ENCODE assay signal across 25 mouse cellular contexts in the genomic region with DNA sequence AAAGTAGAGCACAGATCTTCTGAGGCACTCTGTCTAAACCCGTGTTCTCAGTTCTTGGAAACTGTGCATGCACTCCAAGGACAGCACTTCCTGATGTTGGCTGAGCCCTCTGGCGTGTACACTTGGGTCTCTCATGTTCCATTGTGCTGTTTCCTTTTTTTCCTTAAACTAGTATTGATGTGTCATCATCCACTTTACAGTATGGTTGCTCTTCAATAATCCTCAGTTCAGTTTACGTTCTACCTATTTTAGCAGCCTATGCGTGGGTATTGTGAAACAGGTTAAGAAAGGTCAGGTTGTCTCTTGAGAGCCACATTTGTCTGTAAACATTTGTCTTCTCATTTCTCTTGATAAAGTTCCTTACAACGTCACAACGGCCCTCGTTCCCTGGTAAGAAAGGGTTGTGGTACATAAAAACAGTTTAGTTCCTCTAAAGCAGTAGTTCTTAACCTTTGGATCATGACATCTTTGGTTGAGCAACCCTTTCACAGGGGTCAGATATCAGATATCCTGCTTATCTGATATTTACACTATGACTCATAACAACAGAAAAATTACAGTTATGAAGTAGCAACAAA. TPM values are rescaled to one million over a fixed set of nuclear protein-coding genes. Genes with fewer than 3 reads are reported as not detected.
DNase-seq lines count a peak whose midpoint lies in the region; ATAC-seq lines count a peak whose summit lies in the region.
"Had no signal": no experiment of that assay in that cellular context is flagged by ENCODE, and none has a peak within 500 bp of the region (broad histone marks: within the 10 kb centered on the region; RNA-seq: fewer than 3 reads in every experiment).

No protein-coding gene starts in this region.

- H3K4me1 ChIP-seq in liver, embryonic 16.5 days (ENCODE audit: control insufficient read depth, low read depth, low read length), result peaks cover 48% of the 10 kb centered on the region
- H3K4me1 ChIP-seq in forebrain, embryonic 11.5 days (replicated peaks; ENCODE audit: control insufficient read depth, insufficient read depth, low read length), result no peaks in the 10 kb centered on the region
- H3K4me1 ChIP-seq: embryonic facial prominence, embryonic 15.5 days; hindbrain, embryonic 15.5 days; limb, embryonic 15.5 days had no signal

- no peak overlapping the region for H3K9ac ChIP-seq in liver, embryonic 16.5 days (ENCODE audit: low read depth, low read length)
- H3K9ac ChIP-seq in forebrain, embryonic 11.5 days (ENCODE audit: low read length), result no peak overlapping the region
- H3K9ac ChIP-seq: embryonic facial prominence, embryonic 15.5 days; forebrain, postnatal 0 days; heart, embryonic 15.5 days; hindbrain, embryonic 15.5 days; limb, embryonic 15.5 days had no signal

- H3K4me3 ChIP-seq in liver, embryonic 16.5 days (ENCODE audit: low read depth, low read length), result no peak overlapping the region
- no peak overlapping the region for H3K4me3 ChIP-seq in forebrain, embryonic 11.5 days (ENCODE audit: low read depth, low read length)
- H3K4me3 ChIP-seq: embryonic facial prominence, embryonic 15.5 days; gastrocnemius, adult 2 months; heart, adult 2 months; heart, embryonic 15.5 days; hindbrain, embryonic 15.5 days; limb, embryonic 15.5 days; megakaryocyte, embryonic 14.5 days had no signal

- 66% methylated on average over 7 of the region's 7 CpGs for WGBS in liver, embryonic 16.5 days (ENCODE audit: insufficient replicate concordance)
- whole genome bisulfite sequencing in forebrain, embryonic 11.5 days, result 90% methylated on average over 7 of the region's 7 CpGs

- no peaks in the 10 kb centered on the region for H3K27me3 ChIP-seq in liver, embryonic 16.5 days (ENCODE audit: control insufficient read depth, insufficient read depth, low read depth, low read length)
- H3K27me3 ChIP-seq in forebrain, embryonic 11.5 days (ENCODE audit: control insufficient read depth, insufficient read depth, low read length), result no peaks in the 10 kb centered on the region
- H3K27me3 ChIP-seq: embryonic facial prominence, embryonic 15.5 days; heart, embryonic 15.5 days; hindbrain, embryonic 15.5 days; limb, embryonic 15.5 days; megakaryocyte, embryonic 14.5 days had no signal

- DNase-seq in frontal cortex, postnatal 10 days (ENCODE audit: low spot score in 2 of 2), result no peak
- peak; percentile 14 for DNase-seq in lung, postnatal 36 days
- DNase-seq in lung, postnatal 4 days, result no peak
- no peak for DNase-seq in cerebellum, postnatal 14 days
- no peak for DNase-seq in forebrain, embryonic 11.5 days (ENCODE audit: low spot score)
- DNase-seq: adrenal gland, postnatal 10 days; cerebellum, adult 9-11 months; embryo, embryonic 11 days; forebrain, postnatal 0 days; gastrocnemius, adult 2 months; heart, adult 2 months; heart, postnatal 4 days; kidney, adult 18-20 months; kidney, postnatal 14 days had no signal

- no peak overlapping the region for H3K4me2 ChIP-seq in liver, embryonic 16.5 days (ENCODE audit: low read depth, low read length)
- H3K4me2 ChIP-seq in forebrain, embryonic 11.5 days (ENCODE audit: low read depth, low read length, severe bottlenecking), result no peak overlapping the region
- H3K4me2 ChIP-seq: embryonic facial prominence, embryonic 15.5 days; heart, embryonic 15.5 days; hindbrain, embryonic 15.5 days; limb, embryonic 15.5 days had no signal

- no peaks in the 10 kb centered on the region for H3K9me3 ChIP-seq in liver, embryonic 16.5 days (replicated peaks; ENCODE audit: control insufficient read depth, low read length)
- H3K9me3 ChIP-seq in forebrain, embryonic 11.5 days (ENCODE audit: control insufficient read depth, low read length), result no peaks in the 10 kb centered on the region
- H3K9me3 ChIP-seq: embryonic facial prominence, embryonic 15.5 days; heart, embryonic 15.5 days; hindbrain, embryonic 15.5 days; limb, embryonic 15.5 days; megakaryocyte, embryonic 14.5 days had no signal

- H3K27ac ChIP-seq in liver, embryonic 16.5 days (ENCODE audit: low read length), result peak overlapping the region; percentile 94
- no peak overlapping the region for H3K27ac ChIP-seq in forebrain, embryonic 11.5 days (ENCODE audit: low read depth, low read length)
- H3K27ac ChIP-seq: embryonic facial prominence, embryonic 15.5 days; gastrocnemius, adult 2 months; heart, adult 2 months; heart, embryonic 15.5 days; hindbrain, embryonic 15.5 days; limb, embryonic 15.5 days had no signal

- peak; percentile 35; the same call in 1 of the 2 replicates for ATAC-seq in frontal cortex, adult (ENCODE audit: low TSS enrichment)
- ATAC-seq in liver, embryonic 16.5 days (ENCODE audit: low read depth), result no peak
- peak; percentile 69 for ATAC-seq in neutrophil, adult 5-6 weeks (ENCODE audit: extremely low read depth, insufficient number of reproducible peaks, low FRiP score, poor library complexity, severe bottlenecking)
- ATAC-seq in forebrain, embryonic 11.5 days (replicated peaks; ENCODE audit: low FRiP score), result no peak
- ATAC-seq: activated CD4-positive, CD25-positive, alpha-beta regulatory T cell, adult 4 months; CD4-positive, CD25-positive, alpha-beta regulatory T cell, adult 4 months; forebrain, postnatal 0 days; midbrain, embryonic 16.5 days had no signal

- peaks cover 6% of the 10 kb centered on the region for H3K36me3 ChIP-seq in liver, embryonic 16.5 days (ENCODE audit: control insufficient read depth, insufficient read depth)
- no peaks in the 10 kb centered on the region; the same call in 1 of the 2 replicates for H3K36me3 ChIP-seq in forebrain, embryonic 11.5 days (ENCODE audit: control insufficient read depth, insufficient read depth, low read length)

RNA-seq across cellular contexts. Expression of gene Vopp1, which starts 55.9 kb away (rescaled TPM):
- polyA plus RNA-seq in liver, embryonic 16.5 days (2015; fragmentation: Nextera tagmentation; extraction: Ambion mirVana), result 58.2 and 62.5 TPM in 2 replicates
- total RNA-seq in neutrophil, adult 5-6 weeks (2017), result 15.6 and 19.4 TPM in 2 replicates
- 49.2 and 55.3 TPM in 2 replicates for polyA plus RNA-seq in forebrain, embryonic 11.5 days (2014; fragmentation: Nextera tagmentation; extraction: Ambion mirVana)

Comparison
In these comparisons a context has a peak if more than half of its experiments do, and no peak if none do; other contexts are left out.
1. ATAC-seq: peak in frontal cortex, adult (single experiment) and neutrophil, adult 5-6 weeks (single experiment); none in liver, embryonic 16.5 days (single experiment) and forebrain, embryonic 11.5 days (single experiment).